Mouse (Mus musculus) intestine, embryonic 16.5 days (tissue): ENCODE data around the gene Carm1. TPM values are rescaled to one million over a fixed set of nuclear protein-coding genes. Genes with fewer than 3 reads are reported as not detected.
A peak's percentile ranks its signal among the peaks of the same experiment; 100 is the strongest.

Source experiments
- ATAC-seq: fragments of 200-750 bp; cut with Nextera tagmentation; 2 replicates; pipeline ENCODE4 v1.8.0; 2017; ENCODE audit warnings: moderate TSS enrichment, moderate library complexity
- H3K27ac ChIP-seq: fragments of 300-500 bp; sonication (generic); 2 replicates; pipeline ENCODE4 v1.5.1; 2014; ENCODE audit warnings: mild to moderate bottlenecking, low read length
- H3K27me3 ChIP-seq: fragments of 300-500 bp; sonication (generic); replicated peaks from 2 replicates; pipeline ENCODE4 v1.6.1; 2014; ENCODE audit warnings: low read length, control low read depth, mixed read lengths; ENCODE audit not compliant: control insufficient read depth, insufficient read depth
- H3K36me3 ChIP-seq: fragments of 300-500 bp; sonication (generic); 2 replicates; pipeline ENCODE4 v1.6.1; 2014; ENCODE audit warnings: low read length, control low read depth; ENCODE audit not compliant: control insufficient read depth, insufficient read depth
- H3K4me1 ChIP-seq: fragments of 300-500 bp; sonication (generic); 2 replicates; pipeline ENCODE4 v1.6.1; 2014; ENCODE audit warnings: low read length, control low read depth, mixed read lengths; ENCODE audit not compliant: control insufficient read depth, insufficient read depth
- H3K4me2 ChIP-seq: fragments of 300-500 bp; sonication (generic); 2 replicates; pipeline ENCODE4 v1.6.1; 2014; ENCODE audit warnings: low read depth, low read length, control low read depth
- H3K4me3 ChIP-seq: fragments of 300-500 bp; sonication (generic); 2 replicates; pipeline ENCODE4 v1.5.1; 2014; ENCODE audit warnings: mild to moderate bottlenecking, low read length
- H3K9ac ChIP-seq: fragments of 300-500 bp; sonication (generic); 2 replicates; pipeline ENCODE4 v1.6.1; 2014; ENCODE audit warnings: low read depth, low read length
- H3K9me3 ChIP-seq: fragments of 300-500 bp; sonication (generic); 2 replicates; pipeline ENCODE4 v1.6.1; 2016; ENCODE audit warnings: low read length, control low read depth; ENCODE audit not compliant: control insufficient read depth
- WGBS: fragments of 180-500 bp; shearing (Covaris S2); extraction: QIAGEN DNeasy Blood & Tissue Kit; methylation state at CpG from one replicate; pipeline ENCODE4 v1.1.7; 2014; 5-methylcytosine and 5-hydroxymethylcytosine counted together
- polyA plus RNA-seq: library from polyadenylated mRNA; unstranded; fragments of >200 nt; fragmentation: Nextera tagmentation; extraction: Ambion mirVana; gene quantifications from 2 replicates; pipeline ENCODE4 v1.2.1, GENCODE M21; 2015

The Carm1 gene
- polyA plus RNA-seq, 1 experiment from 2014 or later: 15.1 TPM

DNA sequence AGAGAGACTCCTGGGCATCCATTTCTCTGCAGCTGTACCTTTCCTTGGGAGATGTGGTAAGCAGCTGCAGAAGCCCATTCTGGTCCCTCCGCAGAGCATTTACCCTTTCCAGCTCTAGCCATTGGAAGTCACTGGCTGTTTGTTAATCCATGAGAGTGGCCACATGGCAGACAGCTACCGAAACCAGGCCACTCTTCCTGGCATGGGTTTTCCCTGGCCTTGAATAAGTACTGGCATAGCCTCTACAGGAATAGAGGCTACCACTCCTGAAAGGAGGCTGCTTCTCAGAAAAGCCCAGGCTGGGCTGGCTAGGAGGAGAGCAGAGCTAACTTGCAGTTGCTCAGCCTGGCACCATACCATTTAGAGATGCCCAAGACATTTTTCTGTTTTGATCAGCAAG, 4.4 kb downstream of the Carm1 start:
- no peak for ATAC-seq
- H3K4me2 ChIP-seq: no peak overlapping the region
- no peaks in the 10 kb centered on the region for H3K27me3 ChIP-seq
- no peak overlapping the region for H3K27ac ChIP-seq
- no peaks in the 10 kb centered on the region for H3K36me3 ChIP-seq
- H3K9ac ChIP-seq: no peak overlapping the region
- H3K4me1 ChIP-seq: peaks cover 6% of the 10 kb centered on the region
- H3K9me3 ChIP-seq: no peaks in the 10 kb centered on the region
- no peak overlapping the region for H3K4me3 ChIP-seq
- WGBS: 93% methylated on average over 2 of the region's 2 CpGs

DNA sequence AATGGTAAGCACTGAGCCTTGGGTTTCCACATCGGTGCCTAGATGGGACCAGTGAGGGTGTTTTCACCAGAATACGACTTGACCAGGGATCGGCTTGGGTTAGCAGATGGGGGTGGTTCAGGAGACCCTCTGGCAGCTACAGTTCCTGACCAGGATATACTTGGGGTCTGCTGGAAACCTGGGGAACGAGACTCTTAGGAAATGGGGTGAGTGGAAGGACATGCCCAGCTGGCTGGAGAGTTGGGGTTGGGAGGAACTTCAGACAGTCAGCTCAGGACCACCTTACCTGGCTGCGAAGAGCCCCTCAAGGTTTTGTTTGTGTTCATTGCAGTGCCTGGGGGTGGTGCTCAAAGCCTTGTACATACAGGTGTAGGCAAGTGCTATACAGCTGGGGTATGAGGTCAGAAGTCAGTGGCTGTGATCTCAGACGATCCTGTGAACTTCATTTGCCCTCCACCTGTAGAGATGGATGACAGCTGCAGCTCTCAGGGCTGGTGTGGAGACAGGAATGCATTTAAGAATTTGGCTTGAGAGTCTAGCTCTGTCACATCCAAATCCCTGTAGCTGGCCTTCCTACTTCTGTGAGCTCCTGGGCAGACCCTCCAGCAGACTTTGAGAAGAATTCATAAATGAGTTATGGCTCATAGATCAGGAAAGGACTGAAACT, 7.0 kb downstream of the Carm1 start:
- no peak for ATAC-seq
- H3K4me2 ChIP-seq: no peak overlapping the region
- no peaks in the 10 kb centered on the region for H3K27me3 ChIP-seq
- 87% methylated on average over 6 of the region's 6 CpGs for WGBS
- no peak overlapping the region for H3K4me3 ChIP-seq
- H3K36me3 ChIP-seq: no peaks in the 10 kb centered on the region
- no peak overlapping the region for H3K27ac ChIP-seq
- no peak overlapping the region for H3K9ac ChIP-seq
- peaks cover 13% of the 10 kb centered on the region for H3K4me1 ChIP-seq
- H3K9me3 ChIP-seq: no peaks in the 10 kb centered on the region

- WGBS: 80% methylated on average over 6 of the region's 6 CpGs
- Histone ChIP-seq H3K27me3 (no peaks in the 10 kb centered on the region), H3K4me1 (peaks cover 13% of the 10 kb centered on the region), H3K36me3 (no peaks in the 10 kb centered on the region), H3K9me3 (no peaks in the 10 kb centered on the region), H3K4me3 (no peak overlapping the region), H3K27ac (no peak overlapping the region), H3K9ac (no peak overlapping the region), H3K4me2 (no peak overlapping the region)
- ATAC-seq: no peak
Measured at GRCm38 (mm10) chr9:21555198-21555742, 8.6 kb downstream of the Carm1 start.

DNA sequence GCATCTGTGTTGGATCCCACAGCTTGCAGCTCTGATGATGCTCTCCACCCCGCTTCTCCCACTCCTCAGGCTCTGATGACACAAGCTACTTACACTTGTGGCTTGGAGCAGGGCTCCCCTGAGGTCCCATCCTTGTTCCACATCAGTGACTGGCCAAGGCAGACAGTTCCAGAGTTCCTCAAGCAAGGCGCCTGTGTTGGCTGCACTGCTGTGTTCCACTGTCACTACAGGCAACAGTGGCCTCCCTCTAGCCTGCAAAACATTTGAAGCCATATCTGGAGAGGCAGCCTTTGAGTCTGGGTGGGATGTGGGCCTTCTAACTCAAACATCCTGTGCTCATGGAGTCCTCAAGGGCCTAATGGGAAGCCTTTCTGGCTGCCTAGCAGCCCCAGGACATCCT, 10.3 kb downstream of the Carm1 start:
- H3K27ac ChIP-seq: no peak overlapping the region
- H3K36me3 ChIP-seq: no peaks in the 10 kb centered on the region
- H3K9ac ChIP-seq: no peak overlapping the region
- no peak for ATAC-seq
- no peak overlapping the region for H3K4me2 ChIP-seq
- no peaks in the 10 kb centered on the region for H3K27me3 ChIP-seq
- no peak overlapping the region for H3K4me3 ChIP-seq
- H3K9me3 ChIP-seq: no peaks in the 10 kb centered on the region
- 94% methylated on average over 2 of the region's 2 CpGs for WGBS
- peaks cover 13% of the 10 kb centered on the region for H3K4me1 ChIP-seq

- Histone ChIP-seq H3K9ac (no peak overlapping the region), H3K27me3 (no peaks in the 10 kb centered on the region), H3K4me2 (no peak overlapping the region), H3K9me3 (no peaks in the 10 kb centered on the region), H3K4me3 (no peak overlapping the region), H3K36me3 (no peaks in the 10 kb centered on the region), H3K27ac (no peak overlapping the region), H3K4me1 (peaks cover 13% of the 10 kb centered on the region)
- ATAC-seq: no peak
- WGBS: 86% methylated on average over 2 of the region's 2 CpGs
Measured at GRCm38 (mm10) chr9:21557556-21557955, 10.9 kb downstream of the Carm1 start.

GRCm38 (mm10) chr9:21558366-21558765, 11.7 kb downstream of the Carm1 start:
- Histone ChIP-seq H3K4me1 (peaks cover 13% of the 10 kb centered on the region), H3K36me3 (no peaks in the 10 kb centered on the region), H3K9me3 (no peaks in the 10 kb centered on the region), H3K27me3 (no peaks in the 10 kb centered on the region), H3K27ac (peak overlapping the region; percentile 34), H3K4me3 (no peak overlapping the region), H3K9ac (no peak overlapping the region), H3K4me2 (no peak overlapping the region)
- WGBS: 53% methylated on average over 4 of the region's 4 CpGs
- ATAC-seq: peak; percentile 94

GRCm38 (mm10) chr9:21559151-21559550, 12.5 kb downstream of the Carm1 start:
- H3K4me2 ChIP-seq: no peak overlapping the region
- no peak for ATAC-seq
- no peak overlapping the region for H3K27ac ChIP-seq
- no peaks in the 10 kb centered on the region for H3K36me3 ChIP-seq
- no peaks in the 10 kb centered on the region for H3K27me3 ChIP-seq
- no peaks in the 10 kb centered on the region for H3K9me3 ChIP-seq
- WGBS: 94% methylated on average over 3 of the region's 3 CpGs
- peaks cover 13% of the 10 kb centered on the region for H3K4me1 ChIP-seq
- no peak overlapping the region for H3K9ac ChIP-seq
- H3K4me3 ChIP-seq: no peak overlapping the region

GRCm38 (mm10) chr9:21564420-21564819, 17.7 kb downstream of the Carm1 start:
- WGBS: 63% methylated on average over 1 of the region's 1 CpGs
- no peak overlapping the region for H3K4me3 ChIP-seq
- no peak overlapping the region for H3K9ac ChIP-seq
- no peak for ATAC-seq
- H3K27me3 ChIP-seq: no peaks in the 10 kb centered on the region
- H3K27ac ChIP-seq: no peak overlapping the region
- H3K4me2 ChIP-seq: no peak overlapping the region
- no peaks in the 10 kb centered on the region for H3K36me3 ChIP-seq
- no peaks in the 10 kb centered on the region for H3K4me1 ChIP-seq
- no peaks in the 10 kb centered on the region for H3K9me3 ChIP-seq

DNA sequence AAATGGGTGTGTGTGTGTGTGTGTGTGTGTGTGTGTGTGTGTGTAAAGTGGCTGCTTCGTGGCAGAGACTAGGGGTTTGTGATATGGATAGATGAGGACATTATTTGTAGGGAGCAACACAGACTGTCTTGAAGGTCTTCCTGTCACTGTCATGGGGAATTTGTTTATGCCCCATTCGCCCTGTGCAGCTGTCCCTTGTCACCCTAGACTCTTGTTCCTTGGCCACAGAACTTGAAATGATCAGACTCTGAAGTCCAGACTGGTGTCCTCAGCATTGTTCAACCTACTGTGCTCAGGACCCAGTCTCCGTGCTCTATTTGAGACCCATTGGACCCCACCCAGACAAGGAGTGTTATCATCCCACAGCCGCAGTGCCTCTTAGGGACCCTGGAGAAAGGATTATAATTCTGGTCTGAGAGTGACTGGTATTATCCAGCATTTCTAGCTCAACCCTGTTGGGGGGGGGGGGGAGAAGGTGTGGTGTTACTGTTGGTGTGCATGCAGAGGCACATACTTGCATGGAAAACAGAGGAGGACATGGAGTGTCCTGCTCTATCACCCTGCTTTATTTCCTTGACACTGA, 18.4 kb downstream of the Carm1 start:
- H3K9me3 ChIP-seq: no peaks in the 10 kb centered on the region
- no peaks in the 10 kb centered on the region for H3K36me3 ChIP-seq
- ATAC-seq: no peak
- no peaks in the 10 kb centered on the region for H3K4me1 ChIP-seq
- no peak overlapping the region for H3K9ac ChIP-seq
- H3K27ac ChIP-seq: no peak overlapping the region
- no peak overlapping the region for H3K4me2 ChIP-seq
- WGBS: 73% methylated on average over 4 of the region's 4 CpGs
- H3K27me3 ChIP-seq: no peaks in the 10 kb centered on the region
- H3K4me3 ChIP-seq: no peak overlapping the region
